Mouse (Mus musculus) myocyte (in vitro differentiated cells): Measurements from ENCODE around the gene Fat2.
A peak's percentile ranks its signal among the peaks of the same experiment; 100 is the strongest.

ENCODE experiments used
- CEBPB ChIP-seq: IDR thresholded peaks from 2 replicates; pipeline ENCODE4 v1.6.1; 2011; ENCODE audit warnings: mild to moderate bottlenecking, moderate library complexity; ENCODE audit not compliant: poor library complexity, insufficient read depth, severe bottlenecking
- E2F4 ChIP-seq: IDR thresholded peaks from one replicate; pipeline ENCODE4 v1.6.1; 2011; ENCODE audit warnings: mild to moderate bottlenecking, control low read depth, moderate library complexity; ENCODE audit not compliant: insufficient read depth
- MYOG ChIP-seq, 3 experiments: IDR thresholded peaks; one replicate each; pipeline ENCODE4 v1.6.1; 2011; ENCODE audit warnings: control low read depth in 2 of 3, low read depth in 2 of 3, mild to moderate bottlenecking in 2 of 3; ENCODE audit not compliant: insufficient read length in 2 of 3, control insufficient read depth in 1 of 3, insufficient read depth in 1 of 3
- POLR2A ChIP-seq: IDR thresholded peaks from one replicate; pipeline ENCODE4 v1.6.1; 2011; ENCODE audit warnings: low read depth, mild to moderate bottlenecking, control low read depth, moderate library complexity; ENCODE audit not compliant: insufficient read length
- POLR2AphosphoS2 ChIP-seq: IDR thresholded peaks from one replicate; pipeline ENCODE4 v1.6.1; 2011; ENCODE audit warnings: low read depth, control low read depth; ENCODE audit not compliant: insufficient read length
- REST ChIP-seq: IDR thresholded peaks from one replicate; pipeline ENCODE4 v1.6.1; 2011; ENCODE audit warnings: mild to moderate bottlenecking, control low read depth, moderate library complexity; ENCODE audit not compliant: insufficient read depth, insufficient read length
- TCF12 ChIP-seq: IDR thresholded peaks from one replicate; pipeline ENCODE4 v1.6.1; 2011; ENCODE audit warnings: mild to moderate bottlenecking, control low read depth; ENCODE audit not compliant: poor library complexity, insufficient read depth, severe bottlenecking
- USF1 ChIP-seq: IDR thresholded peaks from one replicate; pipeline ENCODE4 v1.6.1; 2011; ENCODE audit warnings: low read depth, mild to moderate bottlenecking, control low read depth, moderate library complexity

DNA sequence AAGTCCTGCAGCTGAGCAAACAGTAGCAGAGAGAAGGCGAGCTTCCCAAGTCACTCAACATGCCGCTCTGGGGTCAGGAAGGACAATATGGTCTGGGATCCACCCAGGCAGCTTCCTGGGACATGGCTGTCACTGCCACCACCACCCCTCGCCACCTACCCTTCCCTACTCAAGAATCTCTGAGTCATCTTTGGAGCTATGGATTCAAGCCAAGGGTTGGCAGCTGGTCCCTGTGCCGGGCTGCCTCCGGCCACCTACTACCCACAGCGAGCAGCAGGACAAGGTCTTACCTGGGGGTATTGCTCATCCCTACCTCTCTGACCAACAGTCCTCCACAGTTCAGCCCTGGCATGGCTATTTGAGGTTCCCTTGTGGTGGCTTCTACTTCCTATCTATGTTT, 61.6 kb downstream of the Fat2 start:
- TF ChIP-seq POLR2A (no peak), POLR2AphosphoS2 (no peak), USF1 (no peak), TCF12 (no peak), CEBPB (no peak), E2F4 (no peak), MYOG (IDR thresholded peaks at IDR 0.05; ENCODE audit: control insufficient read depth in 1 of 3, insufficient read depth in 1 of 3, insufficient read length in 2 of 3, low read depth in 2 of 3) (peak in 1 of 3 experiments; percentile 55), REST (no peak)
